Mouse (Mus musculus) olfactory bulb, adult 2 months (tissue): ENCODE results near the gene Mms19. TPM values are rescaled to one million over a fixed set of nuclear protein-coding genes. Genes with fewer than 3 reads are reported as not detected.

Experiments
- H3K27ac ChIP-seq: fragments of 200-500 bp; 2 replicates; pipeline ENCODE4 v1.5.1; 2012; ENCODE audit warnings: low read depth, low read length; ENCODE audit not compliant: insufficient read depth
- H3K4me1 ChIP-seq: fragments of 200-500 bp; 2 replicates; pipeline ENCODE4 v1.6.1; 2012; ENCODE audit warnings: low read length; ENCODE audit not compliant: control insufficient read depth, insufficient read depth
- H3K4me3 ChIP-seq: fragments of 200-500 bp; 2 replicates; pipeline ENCODE4 v1.5.1; 2012; ENCODE audit warnings: mild to moderate bottlenecking, low read depth, low read length, moderate library complexity; ENCODE audit not compliant: insufficient read depth
- CTCF ChIP-seq: fragments of 200-500 bp; IDR thresholded peaks from 2 replicates; pipeline ENCODE4 v1.5.1; 2012; ENCODE audit warnings: low read depth, mild to moderate bottlenecking, low read length, moderate library complexity; ENCODE audit not compliant: insufficient read depth
- POLR2A ChIP-seq: fragments of 200-500 bp; IDR thresholded peaks from 2 replicates; pipeline ENCODE4 v1.6.1; 2012; ENCODE audit warnings: mild to moderate bottlenecking, low read depth, low read length, moderate library complexity; ENCODE audit not compliant: insufficient read depth
- WGBS: fragments of 180-500 bp; shearing (Covaris S2); methylation state at CpG from one replicate; pipeline ENCODE4 v1.1.7; 2018; 5-methylcytosine and 5-hydroxymethylcytosine counted together
- polyA plus RNA-seq: library from polyadenylated mRNA; stranded (reverse); fragments of >200 nt; gene quantifications from 2 replicates; pipeline ENCODE4 v1.2.4, GENCODE M21; 2012; ENCODE audit warnings: low replicate concordance; ENCODE audit not compliant: missing spikeins, insufficient read depth, insufficient read length

Gene Mms19
- polyA plus RNA-seq, 1 experiment = not detected

DNA sequence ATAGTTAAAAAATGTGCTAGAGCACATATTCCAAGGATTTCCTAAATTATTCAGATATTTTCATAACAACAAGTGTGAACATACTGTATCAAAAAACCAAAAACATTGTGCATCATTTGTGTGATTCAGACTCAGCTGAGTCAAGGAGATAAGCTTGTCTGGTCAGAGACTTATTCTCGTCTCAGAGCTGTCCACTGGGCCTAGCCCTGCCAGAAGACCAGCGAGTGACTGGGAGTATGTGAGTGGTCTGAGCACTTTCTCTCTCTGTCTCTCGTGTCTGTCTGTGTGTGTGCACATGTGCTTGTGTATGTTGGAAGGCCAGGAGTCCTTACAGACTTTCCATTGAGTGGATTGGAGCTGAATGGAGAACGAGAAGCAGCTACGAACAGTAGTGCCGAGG, 34.0 kb upstream of the Mms19 start:
- TF ChIP-seq POLR2A = no peak
- no peak for TF ChIP-seq CTCF
- H3K4me1 ChIP-seq = peaks cover 51% of the 10 kb centered on the region
- H3K27ac ChIP-seq = no peak overlapping the region
- WGBS = 91% methylated on average over 6 of the region's 6 CpGs
- no peak overlapping the region for H3K4me3 ChIP-seq

- Histone ChIP-seq H3K4me1 (peaks cover 49% of the 10 kb centered on the region), H3K27ac (no peak overlapping the region), H3K4me3 (no peak overlapping the region)
- TF ChIP-seq CTCF (no peak), POLR2A (no peak)
- 86% methylated on average over 3 of the region's 3 CpGs for WGBS
Measured at GRCm38 (mm10) chr19:42014231-42014825, 33.4 kb upstream of the Mms19 start.

DNA sequence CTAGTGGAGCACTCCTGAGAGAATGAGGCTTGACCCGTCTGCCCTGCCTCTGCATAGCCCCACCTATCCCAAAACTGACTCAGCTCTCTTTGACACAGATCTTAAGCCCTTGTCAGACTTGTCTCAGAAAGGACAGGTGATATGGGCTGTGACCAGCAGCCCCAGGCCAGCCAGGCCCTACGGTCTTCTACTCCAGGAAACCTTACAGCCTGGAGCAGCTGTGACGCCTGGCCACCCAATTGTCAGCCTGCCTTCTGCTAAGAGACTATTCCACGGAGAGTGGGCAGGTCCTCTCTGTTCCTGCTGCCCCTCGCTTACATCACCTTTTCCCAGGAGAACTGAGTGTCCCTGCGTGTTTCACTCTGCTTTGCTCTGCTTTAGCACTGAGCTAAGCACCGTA, 30.2 kb upstream of the Mms19 start:
- TF ChIP-seq POLR2A (no peak), CTCF (no peak)
- WGBS = 89% methylated on average over 7 of the region's 7 CpGs
- Histone ChIP-seq H3K4me3 (no peak overlapping the region), H3K27ac (no peak overlapping the region), H3K4me1 (peaks cover 31% of the 10 kb centered on the region)

- TF ChIP-seq CTCF = no peak
- TF ChIP-seq POLR2A = no peak
- Histone ChIP-seq H3K27ac (no peak overlapping the region), H3K4me3 (no peak overlapping the region), H3K4me1 (peaks cover 30% of the 10 kb centered on the region)
- WGBS = 49% methylated on average over 4 of the region's 4 CpGs
Measured at GRCm38 (mm10) chr19:42010436-42010835, 29.5 kb upstream of the Mms19 start.

DNA sequence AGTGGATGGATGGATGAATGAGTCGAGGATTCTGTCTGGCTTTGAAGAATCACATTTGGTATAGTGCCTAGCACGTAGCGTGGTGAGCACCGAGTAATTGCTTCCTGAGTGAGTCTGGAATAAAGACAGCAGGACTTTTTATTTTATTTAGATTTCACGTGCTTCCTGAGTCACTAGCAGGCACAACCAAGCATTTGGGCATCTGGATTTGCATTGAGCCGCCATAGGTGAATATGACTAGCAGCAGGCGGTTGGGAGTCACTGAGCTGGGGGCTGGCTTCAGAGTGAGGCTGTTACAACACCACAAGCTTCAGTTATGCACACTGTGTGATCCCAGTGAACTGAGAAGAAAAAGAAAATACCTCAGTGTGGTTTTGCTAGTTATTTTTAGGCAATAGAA, 28.1 kb upstream of the Mms19 start:
- 62% methylated on average over 7 of the region's 7 CpGs for WGBS
- TF ChIP-seq POLR2A (no peak), CTCF (no peak)
- H3K27ac ChIP-seq = 0 out of 2 replicates have a peak overlapping the region, but pooled peaks have one; percentile 30
- no peak overlapping the region for H3K4me3 ChIP-seq
- H3K4me1 ChIP-seq = peaks cover 28% of the 10 kb centered on the region

DNA sequence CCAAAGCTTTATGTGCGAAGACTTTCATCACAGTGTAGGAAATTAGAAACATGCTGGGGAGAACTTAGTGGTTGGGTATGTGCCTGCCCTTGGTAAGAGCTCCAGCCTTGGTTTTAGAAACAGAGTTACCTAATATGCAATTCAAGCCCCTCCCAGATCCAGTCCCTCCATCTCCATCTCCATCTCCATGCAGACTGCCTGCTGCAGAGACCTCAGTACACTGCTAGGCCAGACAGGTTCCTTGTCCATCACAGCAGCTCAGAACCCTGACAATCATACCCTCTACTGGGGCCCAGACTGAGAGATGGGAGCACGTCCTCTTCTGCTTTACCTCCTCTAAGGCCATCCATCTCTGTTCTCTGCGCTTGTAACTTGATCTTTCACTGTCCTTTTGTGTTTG, 27.6 kb upstream of the Mms19 start:
- peaks cover 28% of the 10 kb centered on the region for H3K4me1 ChIP-seq
- H3K4me3 ChIP-seq = no peak overlapping the region
- peak overlapping the region; percentile 30; the same call in 1 of the 2 replicates for H3K27ac ChIP-seq
- 90% methylated on average over 3 of the region's 3 CpGs for WGBS
- no peak for TF ChIP-seq POLR2A
- TF ChIP-seq CTCF = no peak

- peaks cover 25% of the 10 kb centered on the region for H3K4me1 ChIP-seq
- 81% methylated on average over 8 of the region's 8 CpGs for WGBS
Measured at GRCm38 (mm10) chr19:42006568-42006967, 25.6 kb upstream of the Mms19 start.

DNA sequence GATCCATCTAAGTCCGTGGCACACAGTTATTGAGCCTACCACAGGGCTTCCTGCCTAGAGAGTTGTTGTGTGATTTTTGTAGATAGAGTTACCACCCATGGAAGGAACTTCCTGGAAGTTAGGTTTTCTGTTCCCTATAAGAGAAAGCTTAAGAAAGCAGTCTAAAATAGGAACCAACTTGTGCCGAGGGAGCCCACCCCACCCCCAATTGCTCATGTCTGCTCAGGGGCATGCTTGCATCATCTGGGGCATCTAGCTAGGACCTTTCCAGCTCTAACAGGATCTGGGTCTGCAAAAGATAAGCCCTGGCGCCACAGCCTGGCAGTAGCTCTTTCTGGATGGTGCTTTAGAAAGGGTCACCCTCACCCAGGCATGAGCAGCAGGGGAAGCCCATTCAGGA, 24.7 kb upstream of the Mms19 start:
- TF ChIP-seq POLR2A (no peak), CTCF (no peak)
- Histone ChIP-seq H3K4me1 (peaks cover 16% of the 10 kb centered on the region), H3K27ac (no peak overlapping the region), H3K4me3 (no peak overlapping the region)
- 73% methylated on average over 3 of the region's 3 CpGs for WGBS

More at GRCm38 (mm10) chr19:42006568-42006967, 25.6 kb upstream of the Mms19 start:
- Histone ChIP-seq H3K27ac (no peak overlapping the region), H3K4me3 (no peak overlapping the region)
- no peak for TF ChIP-seq POLR2A
- TF ChIP-seq CTCF = no peak

- Histone ChIP-seq H3K4me3 (no peak overlapping the region), H3K27ac (no peak overlapping the region), H3K4me1 (peaks cover 13% of the 10 kb centered on the region)
- WGBS = 72% methylated on average over 6 of the region's 6 CpGs
- no peak for TF ChIP-seq POLR2A
- no peak for TF ChIP-seq CTCF
Measured at GRCm38 (mm10) chr19:42004258-42004657, 23.3 kb upstream of the Mms19 start.
